Mouse (Mus musculus) adrenal gland (tissue): ENCODE results near the gene Atp6v1g1.

ENCODE experiments used
- intact Hi-C: fragments of 180-260 bp; cut with DNase I; formaldehyde crosslinking; loops from one replicate; pipeline ENCODE4 v1.15.1; 2025

Gene Atp6v1g1

GRCm38 (mm10) chr4:63572621-63573020, 28.0 kb downstream of the Atp6v1g1 start:
- intact Hi-C loops: no loop called here

- intact Hi-C loops: loop anchor here (5.0 to 10.0 kb wide), 2 partner anchors 62 to 165 kb away; no protein-coding TSS in a partner anchor
Observed at GRCm38 (mm10) chr4:63579649-63580048, 35.1 kb downstream of the Atp6v1g1 start.

- intact Hi-C loops: loop anchor here (5.0 to 10.0 kb wide), 2 partner anchors 63 to 165 kb away; no protein-coding TSS in a partner anchor
Observed at GRCm38 (mm10) chr4:63580078-63580477, 35.5 kb downstream of the Atp6v1g1 start.

GRCm38 (mm10) chr4:63582580-63582979, 38.0 kb downstream of the Atp6v1g1 start:
- intact Hi-C loops: loop anchor here (5.0 to 10.0 kb wide), 2 partner anchors 65 to 168 kb away; no protein-coding TSS in a partner anchor

- intact Hi-C loops: loop anchor here (10.0 kb wide), 1 partner anchor 170 kb away; no protein-coding TSS in a partner anchor
Observed at GRCm38 (mm10) chr4:63585216-63585615, 40.6 kb downstream of the Atp6v1g1 start.

- intact Hi-C loops: loop anchor here (10.0 kb wide), 1 partner anchor 171 kb away; no protein-coding TSS in a partner anchor
Observed at GRCm38 (mm10) chr4:63586240-63586639, 41.7 kb downstream of the Atp6v1g1 start.

GRCm38 (mm10) chr4:63589987-63590386, 45.4 kb downstream of the Atp6v1g1 start:
- intact Hi-C loops: loop anchor here (10.0 kb wide), 1 partner anchor 175 kb away; no protein-coding TSS in a partner anchor

- intact Hi-C loops: no loop called here
Observed at GRCm38 (mm10) chr4:63590538-63590937, 46.0 kb downstream of the Atp6v1g1 start.

GRCm38 (mm10) chr4:63594459-63595110, 50.0 kb downstream of the Atp6v1g1 start:
- intact Hi-C loops: no loop called here

GRCm38 (mm10) chr4:63595259-63595658, 50.7 kb downstream of the Atp6v1g1 start:
- intact Hi-C loops: no loop called here

- intact Hi-C loops: no loop called here
Observed at GRCm38 (mm10) chr4:63596010-63596409, 51.4 kb downstream of the Atp6v1g1 start.
